Mouse (Mus musculus): ENCODE results near the gene Fxr1. TPM values are rescaled to one million over a fixed set of nuclear protein-coding genes. Genes with fewer than 3 reads are reported as not detected.
"Not testable (repeated sequence)": the region's sequence is repeated elsewhere in the genome, so short reads cannot be mapped to it uniquely, and the experiment has no call there.

Gene Fxr1
- 45.5 and 47.0 TPM in 2 replicates for polyA plus RNA-seq (2014; fragmentation: Nextera tagmentation; extraction: Ambion mirVana)

DNA sequence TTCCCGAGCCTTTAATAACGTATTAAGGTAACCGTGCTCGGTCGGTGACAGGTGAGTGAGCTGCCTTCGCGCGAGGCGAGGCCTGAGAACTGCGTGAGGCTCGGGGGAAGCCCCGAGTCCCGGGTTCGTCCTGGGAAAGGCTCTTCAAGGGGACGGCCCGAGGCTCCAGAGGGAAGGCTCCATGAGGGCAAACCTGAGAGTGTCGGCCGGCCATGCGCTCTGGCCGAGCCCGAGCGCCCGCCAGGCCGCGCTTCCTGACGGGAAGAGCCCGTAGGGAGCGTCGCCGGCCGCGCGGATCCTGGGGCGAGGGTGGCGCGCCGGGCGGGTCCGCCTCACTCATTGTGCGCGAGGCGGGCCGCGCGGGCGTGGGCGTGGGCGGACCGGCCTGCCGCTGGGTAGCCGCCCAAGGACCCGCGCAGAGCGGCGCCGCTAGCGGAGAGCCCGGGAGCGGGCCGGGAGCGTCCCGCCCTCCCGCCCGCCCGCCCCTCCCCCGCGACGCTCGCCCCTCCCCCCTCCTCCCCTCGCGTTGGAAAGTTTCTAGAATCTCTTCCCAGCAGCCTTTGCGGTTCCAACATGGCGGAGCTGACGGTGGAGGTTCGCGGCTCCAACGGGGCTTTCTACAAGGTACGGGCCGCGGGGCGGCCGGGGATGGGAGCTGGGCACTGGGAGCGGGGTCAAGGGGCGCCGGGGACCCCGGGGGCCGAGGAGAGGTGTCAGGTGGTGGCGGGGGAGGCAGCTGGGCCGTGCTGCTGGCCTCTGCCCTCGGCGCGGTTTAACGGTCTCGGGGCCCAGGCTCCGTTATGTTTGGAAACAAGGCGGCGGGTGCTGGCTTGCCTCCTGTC is at the start of gene Fxr1:
Fxr1 (plus strand) TSS at position 404 of the 842 bp plus-strand sequence.
- Histone ChIP-seq H3K9ac (ENCODE audit: low read length) (peak within 1 kb of the TSS; percentile 96), H3K4me3 (ENCODE audit: low read depth, low read length) (peak within 1 kb of the TSS; percentile 95), H3K36me3 (ENCODE audit: control insufficient read depth, insufficient read depth, low read length) (no peaks in the 10 kb centered on the region), H3K9me3 (replicated peaks; ENCODE audit: control insufficient read depth, low read length) (no peaks in the 10 kb centered on the region), H3K27ac (ENCODE audit: low read depth, low read length) (peak within 1 kb of the TSS; percentile 89), H3K4me2 (ENCODE audit: low read length) (peak within 1 kb of the TSS; percentile 79), H3K27me3 (replicated peaks; ENCODE audit: control insufficient read depth, insufficient read depth, low read length) (no peaks in the 10 kb centered on the region), H3K4me1 (ENCODE audit: control insufficient read depth, insufficient read depth, low read length) (peaks cover 5% of the 10 kb centered on the region)
- WGBS = under 1% methylated on average over 52 of the region's 97 CpGs
- ATAC-seq = peak; percentile 98
- DNase-seq (ENCODE audit: low spot score) = peak; percentile 93

DNA sequence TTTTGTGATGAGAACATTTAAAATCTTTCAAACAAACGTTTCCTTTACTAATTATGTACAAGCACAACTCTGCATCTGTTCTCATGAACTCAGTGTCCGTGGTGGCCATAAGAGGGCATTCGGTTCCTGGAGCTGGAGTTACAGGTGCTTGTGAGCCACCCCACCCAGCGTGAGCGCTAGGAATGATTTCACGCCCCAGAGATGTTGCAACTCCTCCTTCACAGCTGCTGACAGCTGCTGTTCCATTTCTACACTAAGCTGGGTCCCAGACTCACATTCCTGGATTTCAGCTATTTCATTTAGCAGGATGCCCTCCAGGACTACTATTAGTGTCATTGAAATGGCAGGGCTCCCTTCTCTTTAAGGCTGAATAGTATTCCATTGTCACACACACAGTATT is 40.3 kb upstream of the Fxr1 start:
- no peaks in the 10 kb centered on the region for H3K27me3 ChIP-seq (replicated peaks; ENCODE audit: control insufficient read depth, insufficient read depth, low read length)
- no peaks in the 10 kb centered on the region for H3K4me1 ChIP-seq (ENCODE audit: control insufficient read depth, insufficient read depth, low read length)
- H3K36me3 ChIP-seq (ENCODE audit: control insufficient read depth, insufficient read depth, low read length) = no peaks in the 10 kb centered on the region
- no peak for ATAC-seq
- no peak for DNase-seq (ENCODE audit: low spot score)
- H3K27ac ChIP-seq (ENCODE audit: low read depth, low read length) = no peak overlapping the region
- H3K4me3 ChIP-seq (ENCODE audit: low read depth, low read length) = no peak overlapping the region
- H3K9me3 ChIP-seq (replicated peaks; ENCODE audit: control insufficient read depth, low read length) = no peaks in the 10 kb centered on the region
- no peak overlapping the region for H3K9ac ChIP-seq (ENCODE audit: low read length)
- WGBS = 79% methylated on average over 6 of the region's 6 CpGs
- no peak overlapping the region for H3K4me2 ChIP-seq (ENCODE audit: low read length)

DNA sequence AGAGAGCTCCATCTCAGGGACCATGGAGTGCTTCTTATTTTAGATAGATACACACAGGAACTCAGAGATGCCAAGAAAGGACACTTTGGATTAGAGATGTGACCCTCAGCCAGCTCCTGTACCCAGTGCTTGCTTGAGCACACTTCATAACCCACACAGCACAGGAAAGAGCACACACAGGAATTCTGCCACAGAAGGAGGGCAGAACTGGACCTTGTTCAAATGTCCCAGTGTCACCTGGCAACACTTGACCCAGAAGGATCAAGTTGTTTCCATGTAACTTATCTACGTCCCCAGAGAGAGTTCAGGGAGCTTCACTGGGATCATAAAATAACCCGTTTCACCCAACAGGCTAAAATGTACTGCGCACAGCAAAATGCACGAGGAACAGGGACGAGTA is 37.0 kb upstream of the Fxr1 start:
- no peaks in the 10 kb centered on the region for H3K9me3 ChIP-seq (replicated peaks; ENCODE audit: control insufficient read depth, low read length)
- ATAC-seq (no peak), DNase-seq (ENCODE audit: low spot score) (no peak)
- H3K4me2 ChIP-seq (ENCODE audit: low read length) = no peak overlapping the region
- no peak overlapping the region for H3K27ac ChIP-seq (ENCODE audit: low read depth, low read length)
- H3K9ac ChIP-seq (ENCODE audit: low read length) = no peak overlapping the region
- no peak overlapping the region for H3K4me3 ChIP-seq (ENCODE audit: low read depth, low read length)
- H3K27me3 ChIP-seq (replicated peaks; ENCODE audit: control insufficient read depth, insufficient read depth, low read length) = no peaks in the 10 kb centered on the region
- WGBS = 92% methylated on average over 5 of the region's 5 CpGs
- no peaks in the 10 kb centered on the region for H3K4me1 ChIP-seq (ENCODE audit: control insufficient read depth, insufficient read depth, low read length)
- no peaks in the 10 kb centered on the region for H3K36me3 ChIP-seq (ENCODE audit: control insufficient read depth, insufficient read depth, low read length)

DNA sequence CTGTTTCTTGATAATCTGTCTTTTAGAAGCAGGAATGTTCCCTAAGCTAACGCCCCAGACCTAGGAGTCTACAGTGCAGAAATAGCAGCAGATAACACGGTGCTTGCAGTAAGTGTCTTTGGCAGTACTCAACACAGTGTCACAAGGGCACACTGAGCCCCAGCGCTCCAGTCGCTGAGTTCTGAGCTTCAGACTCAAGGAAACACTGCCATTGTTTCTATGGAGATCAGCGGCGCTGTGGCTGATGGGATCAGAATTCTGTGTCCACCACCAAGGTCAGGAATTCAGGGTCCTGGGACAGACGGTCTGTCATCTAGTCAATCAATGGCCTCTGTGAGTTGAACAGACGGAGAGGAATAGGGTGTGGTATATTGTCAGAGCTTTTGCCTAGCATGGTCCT is 30.4 kb upstream of the Fxr1 start:
- 72% methylated on average over 8 of the region's 8 CpGs for WGBS
- no peak for DNase-seq (ENCODE audit: low spot score)
- ATAC-seq = no peak
- Histone ChIP-seq H3K36me3 (ENCODE audit: control insufficient read depth, insufficient read depth, low read length) (no peaks in the 10 kb centered on the region), H3K9me3 (replicated peaks; ENCODE audit: control insufficient read depth, low read length) (no peaks in the 10 kb centered on the region), H3K9ac (ENCODE audit: low read length) (no peak overlapping the region), H3K4me3 (ENCODE audit: low read depth, low read length) (no peak overlapping the region), H3K27me3 (replicated peaks; ENCODE audit: control insufficient read depth, insufficient read depth, low read length) (no peaks in the 10 kb centered on the region), H3K4me2 (ENCODE audit: low read length) (no peak overlapping the region), H3K4me1 (ENCODE audit: control insufficient read depth, insufficient read depth, low read length) (no peaks in the 10 kb centered on the region), H3K27ac (ENCODE audit: low read depth, low read length) (no peak overlapping the region)

DNA sequence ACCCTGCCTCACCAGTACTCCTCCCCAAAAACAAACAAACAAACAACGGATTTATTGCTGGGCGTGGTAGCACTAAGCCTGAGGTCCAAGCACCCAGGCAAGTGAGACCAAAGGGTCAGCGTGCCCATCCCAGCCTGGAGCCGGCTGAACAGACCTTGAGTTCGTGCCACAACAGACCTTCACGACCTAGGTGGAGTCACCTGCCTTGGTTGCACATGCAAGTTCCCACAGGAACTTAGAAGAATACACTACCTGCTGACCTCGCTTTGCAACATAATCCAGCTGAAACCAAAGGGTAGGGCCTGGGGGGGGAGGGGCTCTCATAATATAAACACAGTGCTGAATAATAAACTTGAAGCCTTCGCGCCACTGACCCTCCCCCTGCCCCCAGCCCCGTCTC is 29.3 kb upstream of the Fxr1 start:
- Histone ChIP-seq H3K27ac (ENCODE audit: low read depth, low read length) (no peak overlapping the region), H3K4me2 (ENCODE audit: low read length) (no peak overlapping the region), H3K4me1 (ENCODE audit: control insufficient read depth, insufficient read depth, low read length) (no peaks in the 10 kb centered on the region), H3K27me3 (replicated peaks; ENCODE audit: control insufficient read depth, insufficient read depth, low read length) (no peaks in the 10 kb centered on the region), H3K9me3 (replicated peaks; ENCODE audit: control insufficient read depth, low read length) (no peaks in the 10 kb centered on the region), H3K4me3 (ENCODE audit: low read depth, low read length) (no peak overlapping the region), H3K36me3 (ENCODE audit: control insufficient read depth, insufficient read depth, low read length) (no peaks in the 10 kb centered on the region), H3K9ac (ENCODE audit: low read length) (no peak overlapping the region)
- 81% methylated on average over 10 of the region's 10 CpGs for WGBS
- ATAC-seq (no peak), DNase-seq (ENCODE audit: low spot score) (no peak)

DNA sequence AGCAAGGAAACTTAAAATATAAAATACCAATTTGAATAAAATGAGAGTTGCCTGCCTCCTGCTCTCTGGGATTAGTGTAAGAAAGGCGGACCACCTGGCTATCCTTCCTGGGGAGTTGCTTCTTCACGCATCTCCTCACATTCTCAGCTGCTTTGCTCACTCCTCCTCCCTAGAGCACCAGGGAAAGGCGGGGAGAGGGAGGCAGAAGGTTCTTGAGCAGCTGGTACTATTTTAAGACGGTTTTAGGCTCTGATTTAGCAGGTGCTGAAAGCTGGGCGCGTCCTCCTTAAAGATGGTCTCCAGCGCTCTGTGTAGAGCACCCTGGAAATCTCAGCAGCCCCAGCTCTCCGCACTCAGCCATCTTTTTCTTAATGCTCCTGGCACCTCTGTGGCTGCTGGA is 28.8 kb upstream of the Fxr1 start:
- DNase-seq (ENCODE audit: low spot score) = no peak
- H3K9me3 ChIP-seq (replicated peaks; ENCODE audit: control insufficient read depth, low read length) = no peaks in the 10 kb centered on the region
- 80% methylated on average over 8 of the region's 8 CpGs for WGBS

DNA sequence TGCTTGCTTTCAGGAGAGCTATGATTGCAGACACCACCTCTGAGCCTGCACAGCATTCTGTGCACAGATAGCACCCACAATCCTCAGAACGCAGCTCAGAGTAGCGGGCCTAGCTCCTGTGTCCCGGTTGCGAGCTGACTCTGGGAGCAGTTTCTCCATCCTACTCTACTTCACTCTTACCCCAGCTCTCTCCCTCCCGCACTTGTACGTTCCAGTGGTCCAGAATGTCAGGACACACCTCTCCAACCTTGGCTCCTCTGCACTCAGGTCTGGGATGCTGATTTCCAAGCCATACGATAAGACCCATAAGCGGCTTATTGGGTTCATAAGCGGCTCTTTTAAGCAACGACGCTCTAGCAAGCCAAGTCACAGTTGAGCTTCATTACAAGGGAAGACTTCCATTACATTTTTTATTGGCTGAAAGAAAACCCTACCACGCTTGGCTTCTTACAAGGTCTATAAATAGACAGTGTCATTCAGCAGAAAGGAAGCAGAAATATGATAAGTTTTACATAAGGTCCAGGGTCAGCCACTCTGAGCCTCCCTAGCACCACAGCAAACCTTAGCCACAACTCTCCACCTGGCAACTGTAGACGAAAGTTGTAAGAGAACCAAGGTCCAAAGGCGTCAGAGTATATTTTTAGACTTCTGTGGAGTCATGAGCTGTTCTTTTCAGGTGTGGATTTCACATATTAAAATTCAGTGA is 26.2 kb upstream of the Fxr1 start:
- Histone ChIP-seq H3K4me3 (ENCODE audit: low read depth, low read length) (no peak overlapping the region), H3K9me3 (replicated peaks; ENCODE audit: control insufficient read depth, low read length) (no peaks in the 10 kb centered on the region), H3K4me1 (ENCODE audit: control insufficient read depth, insufficient read depth, low read length) (no peaks in the 10 kb centered on the region), H3K36me3 (ENCODE audit: control insufficient read depth, insufficient read depth, low read length) (no peaks in the 10 kb centered on the region), H3K27me3 (replicated peaks; ENCODE audit: control insufficient read depth, insufficient read depth, low read length) (no peaks in the 10 kb centered on the region), H3K9ac (ENCODE audit: low read length) (no peak overlapping the region), H3K4me2 (ENCODE audit: low read length) (no peak overlapping the region), H3K27ac (ENCODE audit: low read depth, low read length) (no peak overlapping the region)
- WGBS = 92% methylated on average over 14 of the region's 14 CpGs
- no peak for DNase-seq (ENCODE audit: low spot score)
- no peak for ATAC-seq

More for the DNA sequence above, 28.8 kb upstream of the Fxr1 start:
- no peak overlapping the region for H3K4me3 ChIP-seq (ENCODE audit: low read depth, low read length)
- H3K4me2 ChIP-seq (ENCODE audit: low read length) = no peak overlapping the region
- H3K27ac ChIP-seq (ENCODE audit: low read depth, low read length) = no peak overlapping the region
- ATAC-seq = no peak
- H3K27me3 ChIP-seq (replicated peaks; ENCODE audit: control insufficient read depth, insufficient read depth, low read length) = no peaks in the 10 kb centered on the region
- no peaks in the 10 kb centered on the region for H3K36me3 ChIP-seq (ENCODE audit: control insufficient read depth, insufficient read depth, low read length)
- H3K9ac ChIP-seq (ENCODE audit: low read length) = no peak overlapping the region
- H3K4me1 ChIP-seq (ENCODE audit: control insufficient read depth, insufficient read depth, low read length) = no peaks in the 10 kb centered on the region

DNA sequence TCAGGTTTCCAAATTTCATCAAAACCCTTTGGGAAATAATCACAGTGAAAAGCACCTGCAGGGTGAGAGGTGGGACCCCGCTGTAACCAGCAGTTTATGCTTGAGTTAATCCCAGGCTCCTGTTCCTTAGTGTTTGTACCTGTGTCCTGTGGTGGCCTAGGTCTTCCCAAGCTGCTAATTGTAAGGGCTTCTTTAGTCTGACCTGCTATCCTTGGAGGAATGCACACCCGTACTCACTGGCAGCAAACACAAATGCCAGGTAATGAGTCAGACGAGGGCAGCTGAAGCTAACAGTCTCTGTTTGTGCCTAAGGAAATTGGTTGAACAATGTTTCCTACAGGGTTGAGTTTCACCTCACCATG is 25.6 kb upstream of the Fxr1 start:
- no peak overlapping the region for H3K4me2 ChIP-seq (ENCODE audit: low read length)
- no peak for DNase-seq (ENCODE audit: low spot score)
- no peak overlapping the region for H3K9ac ChIP-seq (ENCODE audit: low read length)
- no peak for ATAC-seq
- no peaks in the 10 kb centered on the region for H3K9me3 ChIP-seq (replicated peaks; ENCODE audit: control insufficient read depth, low read length)
- H3K27ac ChIP-seq (ENCODE audit: low read depth, low read length) = no peak overlapping the region
- H3K4me3 ChIP-seq (ENCODE audit: low read depth, low read length) = no peak overlapping the region
- H3K36me3 ChIP-seq (ENCODE audit: control insufficient read depth, insufficient read depth, low read length) = no peaks in the 10 kb centered on the region
- no peaks in the 10 kb centered on the region for H3K27me3 ChIP-seq (replicated peaks; ENCODE audit: control insufficient read depth, insufficient read depth, low read length)
- WGBS = 73% methylated on average over 3 of the region's 3 CpGs
- no peaks in the 10 kb centered on the region for H3K4me1 ChIP-seq (ENCODE audit: control insufficient read depth, insufficient read depth, low read length)

DNA sequence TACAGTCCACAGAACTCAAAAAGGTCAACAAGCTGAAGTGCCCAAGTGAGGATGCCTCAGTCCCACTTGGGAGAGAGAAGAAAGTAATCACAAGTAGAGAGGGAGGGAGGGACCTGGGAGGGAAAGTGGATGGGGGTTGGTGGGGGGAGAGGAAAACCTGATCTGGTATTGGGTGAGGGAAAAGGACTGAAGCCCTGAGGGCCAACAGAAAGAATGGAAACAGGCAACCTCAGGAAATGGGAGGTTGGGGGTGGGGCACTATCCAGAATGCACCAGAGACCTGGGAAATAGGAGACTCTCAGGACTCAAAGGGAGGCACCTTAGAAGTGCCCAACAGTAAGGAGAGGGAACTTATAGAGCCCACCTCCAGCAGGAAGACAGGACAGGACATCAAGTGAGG is 18.1 kb upstream of the Fxr1 start:
- not testable (repeated sequence) for ATAC-seq; H3K27me3 ChIP-seq (replicated peaks; ENCODE audit: control insufficient read depth, insufficient read depth, low read length); H3K36me3 ChIP-seq (ENCODE audit: control insufficient read depth, insufficient read depth, low read length); H3K27ac ChIP-seq (ENCODE audit: low read depth, low read length); H3K9ac ChIP-seq (ENCODE audit: low read length); H3K4me2 ChIP-seq (ENCODE audit: low read length); H3K4me1 ChIP-seq (ENCODE audit: control insufficient read depth, insufficient read depth, low read length); DNase-seq (ENCODE audit: low spot score); H3K9me3 ChIP-seq (replicated peaks; ENCODE audit: control insufficient read depth, low read length); H3K4me3 ChIP-seq (ENCODE audit: low read depth, low read length)

All from forebrain, embryonic 14.5 days (tissue).